Mouse (Mus musculus) neural tube, embryonic 12.5 days (tissue): Measurements from ENCODE around the gene Mtr. TPM values are rescaled to one million over a fixed set of nuclear protein-coding genes. Genes with fewer than 3 reads are reported as not detected.
"Not testable (repeated sequence)": the region's sequence is repeated elsewhere in the genome, so short reads cannot be mapped to it uniquely, and the experiment has no call there.

ENCODE experiments used
- ATAC-seq: fragments of 200-750 bp; cut with Nextera tagmentation; 2 replicates; pipeline ENCODE4 v1.8.0; 2017; ENCODE audit warnings: low read depth, mild to moderate bottlenecking, moderate TSS enrichment, moderate library complexity; ENCODE audit not compliant: low FRiP score
- H3K27ac ChIP-seq: fragments of 300-500 bp; sonication (generic); 2 replicates; pipeline ENCODE4 v1.5.1; 2016
- H3K27me3 ChIP-seq: fragments of 300-500 bp; sonication (generic); replicated peaks from 2 replicates; pipeline ENCODE4 v1.6.1; 2016; ENCODE audit warnings: mild to moderate bottlenecking
- H3K36me3 ChIP-seq: fragments of 300-500 bp; sonication (generic); 2 replicates; pipeline ENCODE4 v1.6.1; 2016; ENCODE audit warnings: mild to moderate bottlenecking
- H3K4me1 ChIP-seq: fragments of 300-500 bp; sonication (generic); 2 replicates; pipeline ENCODE4 v1.6.1; 2016
- H3K4me2 ChIP-seq: fragments of 300-500 bp; sonication (generic); replicated peaks from 2 replicates; pipeline ENCODE4 v1.6.1; 2016; ENCODE audit warnings: mild to moderate bottlenecking
- H3K4me3 ChIP-seq: fragments of 300-500 bp; sonication (generic); 2 replicates; pipeline ENCODE4 v1.5.1; 2016
- H3K9ac ChIP-seq: fragments of 300-500 bp; sonication (generic); 2 replicates; pipeline ENCODE4 v1.6.1; 2016; ENCODE audit warnings: mild to moderate bottlenecking
- H3K9me3 ChIP-seq: fragments of 300-500 bp; sonication (generic); 2 replicates; pipeline ENCODE4 v1.6.1; 2016; ENCODE audit warnings: mild to moderate bottlenecking
- WGBS: fragments of 180-500 bp; shearing (Covaris S2); methylation state at CpG from one replicate; pipeline ENCODE4 v1.1.7; 2016; 5-methylcytosine and 5-hydroxymethylcytosine counted together
- polyA plus RNA-seq: library from polyadenylated mRNA; unstranded; fragments of >200 nt; fragmentation: Nextera tagmentation; extraction: Ambion mirVana; gene quantifications from 2 replicates; pipeline ENCODE4 v1.2.1, GENCODE M21; 2016

The Mtr gene
- polyA plus RNA-seq, 1 experiment from 2014 or later: 12.2 TPM

- WGBS: 89% methylated on average over 5 of the region's 5 CpGs
- ATAC-seq: no peak
Observed at GRCm38 (mm10) chr13:12143347-12143746, 114.6 kb downstream of the Mtr start.

DNA sequence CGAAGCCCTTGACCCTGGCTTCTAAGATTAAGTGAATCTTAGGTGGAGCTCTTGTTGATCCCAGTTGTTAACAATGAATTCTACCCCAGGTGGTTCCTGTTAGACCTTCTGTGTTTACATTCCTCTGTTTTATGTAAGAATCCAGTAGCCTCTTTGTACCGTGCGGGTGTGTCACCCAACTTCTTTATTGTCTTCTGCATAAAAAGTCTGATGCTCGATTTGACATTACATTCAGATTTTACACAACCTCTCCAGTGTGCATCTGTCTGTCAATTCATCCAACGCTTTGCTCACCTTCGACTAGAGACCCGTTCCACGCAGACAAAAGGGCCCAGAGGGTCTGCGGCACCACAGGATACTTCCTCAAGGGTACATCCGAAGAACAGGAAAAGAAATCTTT is 121.5 kb downstream of the Mtr start:
- not testable (repeated sequence) for H3K9ac ChIP-seq, H3K4me2 ChIP-seq, H3K4me1 ChIP-seq, ATAC-seq, H3K27me3 ChIP-seq, H3K27ac ChIP-seq, H3K36me3 ChIP-seq, H3K9me3 ChIP-seq, H3K4me3 ChIP-seq
- 92% methylated on average over 10 of the region's 10 CpGs for WGBS

More at GRCm38 (mm10) chr13:12143347-12143746, 114.6 kb downstream of the Mtr start:
- Histone ChIP-seq H3K4me1 (no peaks in the 10 kb centered on the region), H3K27me3 (no peaks in the 10 kb centered on the region), H3K4me3 (no peak overlapping the region), H3K9me3 (no peaks in the 10 kb centered on the region), H3K9ac (no peak overlapping the region), H3K4me2 (no peak overlapping the region), H3K27ac (no peak overlapping the region), H3K36me3 (no peaks in the 10 kb centered on the region)

DNA sequence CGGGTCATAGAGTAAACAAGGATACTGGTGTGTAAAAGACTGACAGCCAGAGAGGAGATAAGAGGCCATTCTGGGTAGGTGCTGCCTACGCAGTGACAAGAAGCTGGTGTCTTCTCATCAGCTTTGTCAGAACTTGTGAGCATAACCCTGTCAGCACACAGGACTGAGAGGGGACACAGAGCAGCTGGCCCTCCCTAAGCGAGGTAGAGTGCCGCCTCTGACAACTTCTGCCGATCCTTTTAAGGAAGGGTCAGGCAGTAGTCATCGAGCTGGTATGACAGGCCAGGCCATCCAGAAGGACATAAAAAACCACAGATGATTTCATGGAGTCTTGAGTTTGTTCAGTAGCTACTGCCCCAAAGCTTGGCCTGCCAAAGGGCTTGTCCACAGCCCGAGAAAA is 124.4 kb downstream of the Mtr start:
- Histone ChIP-seq H3K9me3 (no peaks in the 10 kb centered on the region), H3K4me3 (no peak overlapping the region), H3K4me2 (no peak overlapping the region), H3K36me3 (no peaks in the 10 kb centered on the region), H3K4me1 (no peaks in the 10 kb centered on the region), H3K27me3 (no peaks in the 10 kb centered on the region), H3K27ac (no peak overlapping the region), H3K9ac (no peak overlapping the region)
- ATAC-seq: no peak
- WGBS: 91% methylated on average over 7 of the region's 7 CpGs

Other genes with a start within 250 kb of the Mtr start
- gene Ryr2, start 151.2 kb downstream of the Mtr start, polyA plus RNA-seq: 1.2 TPM in 2 replicates
- gene Actn2, start 82.6 kb upstream of the Mtr start, polyA plus RNA-seq: 17.8 and 27.3 TPM in 2 replicates
- gene Heatr1, start 136.9 kb upstream of the Mtr start, polyA plus RNA-seq: 22.2 and 22.9 TPM in 2 replicates
- 18.3 and 18.6 TPM in 2 replicates for gene Lgals8, start 206.8 kb upstream of the Mtr start, polyA plus RNA-seq